Mouse (Mus musculus) myocyte (in vitro differentiated cells): ENCODE results near the gene Ormdl2. TPM values are rescaled to one million over a fixed set of nuclear protein-coding genes. Genes with fewer than 3 reads are reported as not detected.
A peak's percentile ranks its signal among the peaks of the same experiment; 100 is the strongest.

Source experiments
- H3K27me3 ChIP-seq: one replicate; pipeline ENCODE4 v1.6.1; 2011; ENCODE audit not compliant: control insufficient read depth, insufficient read depth, insufficient read length
- H3K36me3 ChIP-seq: one replicate; pipeline ENCODE4 v1.6.1; 2011; ENCODE audit not compliant: control insufficient read depth, insufficient read depth
- H3K4me2 ChIP-seq: one replicate; pipeline ENCODE4 v1.6.1; 2011; ENCODE audit warnings: low read depth, control low read depth
- H3K4me3 ChIP-seq: one replicate; pipeline ENCODE4 v1.5.1; 2011; ENCODE audit warnings: mild to moderate bottlenecking, control low read depth, moderate library complexity
- H3K79me2 ChIP-seq: one replicate; pipeline ENCODE4 v1.6.1; 2011; ENCODE audit not compliant: control insufficient read depth, insufficient read depth
- H3ac ChIP-seq: one replicate; pipeline ENCODE4 v1.6.1; 2011; ENCODE audit not compliant: control insufficient read depth, insufficient read length
- CEBPB ChIP-seq: IDR thresholded peaks from 2 replicates; pipeline ENCODE4 v1.6.1; 2011; ENCODE audit warnings: mild to moderate bottlenecking, moderate library complexity; ENCODE audit not compliant: poor library complexity, insufficient read depth, severe bottlenecking
- E2F4 ChIP-seq: IDR thresholded peaks from one replicate; pipeline ENCODE4 v1.6.1; 2011; ENCODE audit warnings: mild to moderate bottlenecking, control low read depth, moderate library complexity; ENCODE audit not compliant: insufficient read depth
- MAX ChIP-seq: IDR thresholded peaks from one replicate; pipeline ENCODE4 v1.6.1; 2011; ENCODE audit warnings: low read depth, mild to moderate bottlenecking, control low read depth
- MYOD1 ChIP-seq, 3 experiments: IDR thresholded peaks; one replicate each; pipeline ENCODE4 v1.6.1; 2011; ENCODE audit warnings: control low read depth in 2 of 3, low read depth in 2 of 3, mild to moderate bottlenecking in 2 of 3, moderate library complexity in 1 of 3; ENCODE audit not compliant: insufficient read length in 2 of 3, control insufficient read depth in 1 of 3
- MYOG ChIP-seq, 3 experiments: IDR thresholded peaks; one replicate each; pipeline ENCODE4 v1.6.1; 2011; ENCODE audit warnings: control low read depth in 2 of 3, low read depth in 2 of 3, mild to moderate bottlenecking in 2 of 3; ENCODE audit not compliant: insufficient read length in 2 of 3, control insufficient read depth in 1 of 3, insufficient read depth in 1 of 3
- POLR2A ChIP-seq: IDR thresholded peaks from one replicate; pipeline ENCODE4 v1.6.1; 2011; ENCODE audit warnings: low read depth, mild to moderate bottlenecking, control low read depth, moderate library complexity; ENCODE audit not compliant: insufficient read length
- POLR2AphosphoS2 ChIP-seq: IDR thresholded peaks from one replicate; pipeline ENCODE4 v1.6.1; 2011; ENCODE audit warnings: low read depth, control low read depth; ENCODE audit not compliant: insufficient read length
- REST ChIP-seq: IDR thresholded peaks from one replicate; pipeline ENCODE4 v1.6.1; 2011; ENCODE audit warnings: mild to moderate bottlenecking, control low read depth, moderate library complexity; ENCODE audit not compliant: insufficient read depth, insufficient read length
- SRF ChIP-seq: IDR thresholded peaks from one replicate; pipeline ENCODE4 v1.6.1; 2011; ENCODE audit warnings: low read depth; ENCODE audit not compliant: control insufficient read depth, insufficient read length
- TCF12 ChIP-seq: IDR thresholded peaks from one replicate; pipeline ENCODE4 v1.6.1; 2011; ENCODE audit warnings: mild to moderate bottlenecking, control low read depth; ENCODE audit not compliant: poor library complexity, insufficient read depth, severe bottlenecking
- TCF3 ChIP-seq: IDR thresholded peaks from one replicate; pipeline ENCODE4 v1.6.1; 2011; ENCODE audit warnings: low read depth, control low read depth; ENCODE audit not compliant: insufficient read length
- USF1 ChIP-seq: IDR thresholded peaks from one replicate; pipeline ENCODE4 v1.6.1; 2011; ENCODE audit warnings: low read depth, mild to moderate bottlenecking, control low read depth, moderate library complexity
- polyA plus RNA-seq: library from polyadenylated mRNA; unstranded; fragments of >200 nt; fragmentation: generic; extraction: Trizol; gene quantifications from one replicate; pipeline ENCODE4 v1.2.1, GENCODE M21; 2012; ENCODE audit warnings: missing spikeins

Gene Ormdl2
- polyA plus RNA-seq, 1 experiment = 19.2 TPM

- peak overlapping the region; percentile 99 for H3K4me2 ChIP-seq
- TF ChIP-seq MAX (no peak), MYOG (IDR thresholded peaks at IDR 0.05; ENCODE audit: control insufficient read depth in 1 of 3, insufficient read depth in 1 of 3, insufficient read length in 2 of 3, low read depth in 2 of 3) (peak in 2 of 3 experiments; percentile 83 to 84), REST (no peak), MYOD1 (IDR thresholded peaks at IDR 0.05; ENCODE audit: control insufficient read depth in 1 of 3, insufficient read length in 2 of 3, low read depth in 2 of 3) (peak in 2 of 3 experiments; percentile 80 to 87), E2F4 (no peak), TCF12 (no peak), POLR2A (peak; percentile 70), USF1 (no peak), SRF (no peak), TCF3 (no peak), CEBPB (no peak), POLR2AphosphoS2 (peak; percentile 79)
- H3K27me3 ChIP-seq = no peaks in the 10 kb centered on the region
- peaks cover 7% of the 10 kb centered on the region for H3K36me3 ChIP-seq
- H3K4me3 ChIP-seq = peak overlapping the region; percentile 99
- H3K79me2 ChIP-seq = peaks cover 65% of the 10 kb centered on the region
- peak overlapping the region; percentile 52 for H3ac ChIP-seq
Measured at GRCm38 (mm10) chr10:128805092-128806000, 16.1 kb downstream of the Ormdl2 start.

GRCm38 (mm10) chr10:128804271-128805091 lies 17.0 kb downstream of the Ormdl2 start, which contains the start of gene Tmem198b:
Gene Tmem198b (minus strand): TSS chr10:128804370.
- H3K27me3 ChIP-seq = no peaks in the 10 kb centered on the region
- peaks cover 57% of the 10 kb centered on the region for H3K79me2 ChIP-seq
- peak within 1 kb of the TSS; percentile 99 for H3K4me3 ChIP-seq
- H3ac ChIP-seq = peak within 1 kb of the TSS; percentile 52
- TF ChIP-seq TCF12 (no peak), TCF3 (no peak), E2F4 (no peak), MYOD1 (IDR thresholded peaks at IDR 0.05; ENCODE audit: control insufficient read depth in 1 of 3, insufficient read length in 2 of 3, low read depth in 2 of 3) (no peak), POLR2AphosphoS2 (peak; percentile 32), SRF (peak; percentile 14)
- H3K4me2 ChIP-seq = peak within 1 kb of the TSS; percentile 99
- H3K36me3 ChIP-seq = peaks cover 3% of the 10 kb centered on the region

- Histone ChIP-seq H3K4me2 (peak within 1 kb of the TSS; percentile 99), H3ac (peak within 1 kb of the TSS; percentile 52), H3K4me3 (peak within 1 kb of the TSS; percentile 99), H3K36me3 (peaks cover 3% of the 10 kb centered on the region), H3K27me3 (no peaks in the 10 kb centered on the region), H3K79me2 (peaks cover 50% of the 10 kb centered on the region)
- no peak for TF ChIP-seq TCF3
- TF ChIP-seq POLR2A = peak; percentile 55
Measured at GRCm38 (mm10) chr10:128803771-128804270, 17.6 kb downstream of the Ormdl2 start, which contains the start of gene Dnajc14. Gene Dnajc14 (plus strand): TSS chr10:128804062.

GRCm38 (mm10) chr10:128803361-128803760 lies 18.1 kb downstream of the Ormdl2 start:
- TF ChIP-seq MAX (no peak), REST (no peak), TCF12 (no peak), MYOG (IDR thresholded peaks at IDR 0.05; ENCODE audit: control insufficient read depth in 1 of 3, insufficient read depth in 1 of 3, insufficient read length in 2 of 3, low read depth in 2 of 3) (no peak), USF1 (no peak), CEBPB (no peak), MYOD1 (IDR thresholded peaks at IDR 0.05; ENCODE audit: control insufficient read depth in 1 of 3, insufficient read length in 2 of 3, low read depth in 2 of 3) (no peak), E2F4 (no peak), POLR2AphosphoS2 (no peak), TCF3 (no peak)
- H3K36me3 ChIP-seq = peaks cover 3% of the 10 kb centered on the region

GRCm38 (mm10) chr10:128802956-128803355 lies 18.5 kb downstream of the Ormdl2 start:
- TF ChIP-seq REST (no peak), TCF12 (no peak), POLR2A (no peak), POLR2AphosphoS2 (no peak), MYOD1 (IDR thresholded peaks at IDR 0.05; ENCODE audit: control insufficient read depth in 1 of 3, insufficient read length in 2 of 3, low read depth in 2 of 3) (no peak), SRF (no peak), MAX (no peak), CEBPB (no peak), USF1 (no peak), E2F4 (no peak), TCF3 (no peak), MYOG (IDR thresholded peaks at IDR 0.05; ENCODE audit: control insufficient read depth in 1 of 3, insufficient read depth in 1 of 3, insufficient read length in 2 of 3, low read depth in 2 of 3) (no peak)

More at GRCm38 (mm10) chr10:128803361-128803760, 18.1 kb downstream of the Ormdl2 start:
- H3K79me2 ChIP-seq = peaks cover 46% of the 10 kb centered on the region
- peak overlapping the region; percentile 52 for H3ac ChIP-seq
- peak overlapping the region; percentile 99 for H3K4me2 ChIP-seq
- no peaks in the 10 kb centered on the region for H3K27me3 ChIP-seq
- peak overlapping the region; percentile 99 for H3K4me3 ChIP-seq

More at GRCm38 (mm10) chr10:128802956-128803355, 18.5 kb downstream of the Ormdl2 start:
- Histone ChIP-seq H3K79me2 (peaks cover 42% of the 10 kb centered on the region), H3K36me3 (peaks cover 3% of the 10 kb centered on the region), H3K4me2 (peak overlapping the region; percentile 99), H3K27me3 (no peaks in the 10 kb centered on the region), H3K4me3 (peak overlapping the region; percentile 99), H3ac (peak overlapping the region; percentile 52)
